Mouse (Mus musculus) stomach, embryonic 14.5 days (tissue): ENCODE measurements around the gene Efcab2. TPM values are rescaled to one million over a fixed set of nuclear protein-coding genes. Genes with fewer than 3 reads are reported as not detected.
"Not testable (repeated sequence)": the region's sequence is repeated elsewhere in the genome, so short reads cannot be mapped to it uniquely, and the experiment has no call there.

Experiments
- ATAC-seq: fragments of 200-750 bp; cut with Nextera tagmentation; 2 replicates; pipeline ENCODE4 v1.8.0; 2017; ENCODE audit warnings: low read depth, moderate TSS enrichment; ENCODE audit not compliant: insufficient number of reproducible peaks, insufficient read depth, low FRiP score
- H3K27ac ChIP-seq: fragments of 300-500 bp; sonication (generic); 2 replicates; pipeline ENCODE4 v1.5.1; 2014; ENCODE audit warnings: mild to moderate bottlenecking, low read length, moderate library complexity, mixed read lengths
- H3K27me3 ChIP-seq: fragments of 300-500 bp; sonication (generic); 2 replicates; pipeline ENCODE4 v1.6.1; 2014; ENCODE audit warnings: low read length, control low read depth, mixed read lengths; ENCODE audit not compliant: control insufficient read depth, insufficient read depth
- H3K36me3 ChIP-seq: fragments of 300-500 bp; sonication (generic); 2 replicates; pipeline ENCODE4 v1.6.1; 2014; ENCODE audit warnings: mild to moderate bottlenecking, control low read depth, low read length, moderate library complexity, mixed read lengths; ENCODE audit not compliant: control insufficient read depth, insufficient read depth
- H3K4me1 ChIP-seq: fragments of 300-500 bp; sonication (generic); 2 replicates; pipeline ENCODE4 v1.6.1; 2014; ENCODE audit warnings: low read length, control low read depth, mixed read lengths; ENCODE audit not compliant: control insufficient read depth, insufficient read depth
- H3K4me2 ChIP-seq: fragments of 300-500 bp; sonication (generic); replicated peaks from 2 replicates; pipeline ENCODE4 v1.6.1; 2014; ENCODE audit warnings: low read depth, low read length, control low read depth
- H3K4me3 ChIP-seq: fragments of 300-500 bp; sonication (generic); 2 replicates; pipeline ENCODE4 v1.5.1; 2014; ENCODE audit warnings: low read depth, low read length, control low read depth
- H3K9ac ChIP-seq: fragments of 300-500 bp; sonication (generic); replicated peaks from 2 replicates; pipeline ENCODE4 v1.6.1; 2014; ENCODE audit warnings: low read depth, mild to moderate bottlenecking, control low read depth, low read length, moderate library complexity, mixed read lengths
- H3K9me3 ChIP-seq: fragments of 300-500 bp; sonication (generic); 2 replicates; pipeline ENCODE4 v1.6.1; 2016; ENCODE audit warnings: low read depth, low read length, control low read depth; ENCODE audit not compliant: control insufficient read depth
- WGBS: fragments of 180-500 bp; shearing (Covaris S2); extraction: QIAGEN DNeasy Blood & Tissue Kit; methylation state at CpG from one replicate; pipeline ENCODE4 v1.1.7; 2014; 5-methylcytosine and 5-hydroxymethylcytosine counted together
- polyA plus RNA-seq: library from polyadenylated mRNA; unstranded; fragments of >200 nt; fragmentation: Nextera tagmentation; extraction: Ambion mirVana; gene quantifications from 2 replicates; pipeline ENCODE4 v1.2.1, GENCODE M21; 2014

The Efcab2 gene
- polyA plus RNA-seq, 1 experiment from 2014 or later, result 7.1 TPM

DNA sequence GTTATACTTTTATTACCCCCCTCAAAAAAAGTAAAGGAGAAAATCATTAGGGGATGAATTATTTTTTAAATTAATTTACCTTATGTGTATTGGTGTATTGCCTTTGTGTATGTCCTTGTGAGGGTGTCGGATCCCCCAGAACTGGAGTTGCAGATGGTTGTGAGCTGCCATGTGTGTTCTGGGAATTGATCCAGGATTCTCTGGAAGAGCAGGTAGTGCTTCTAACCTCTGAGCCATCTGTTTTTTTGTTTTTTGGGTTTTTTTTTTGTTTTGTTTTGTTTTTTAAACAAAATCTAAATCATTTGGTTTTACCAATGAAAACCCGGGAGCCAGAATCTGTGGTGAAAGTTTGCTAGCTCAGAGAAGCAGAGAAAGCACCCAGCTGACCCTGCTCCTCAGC is 1.8 kb downstream of the Efcab2 start:
- Histone ChIP-seq H3K4me1 (no peaks in the 10 kb centered on the region), H3K36me3 (no peaks in the 10 kb centered on the region), H3K27me3 (no peaks in the 10 kb centered on the region), H3K9ac (no peak overlapping the region), H3K4me2 (no peak overlapping the region), H3K27ac (no peak overlapping the region), H3K9me3 (no peaks in the 10 kb centered on the region), H3K4me3 (no peak overlapping the region)
- ATAC-seq, result no peak
- 77% methylated on average over 2 of the region's 2 CpGs for WGBS

DNA sequence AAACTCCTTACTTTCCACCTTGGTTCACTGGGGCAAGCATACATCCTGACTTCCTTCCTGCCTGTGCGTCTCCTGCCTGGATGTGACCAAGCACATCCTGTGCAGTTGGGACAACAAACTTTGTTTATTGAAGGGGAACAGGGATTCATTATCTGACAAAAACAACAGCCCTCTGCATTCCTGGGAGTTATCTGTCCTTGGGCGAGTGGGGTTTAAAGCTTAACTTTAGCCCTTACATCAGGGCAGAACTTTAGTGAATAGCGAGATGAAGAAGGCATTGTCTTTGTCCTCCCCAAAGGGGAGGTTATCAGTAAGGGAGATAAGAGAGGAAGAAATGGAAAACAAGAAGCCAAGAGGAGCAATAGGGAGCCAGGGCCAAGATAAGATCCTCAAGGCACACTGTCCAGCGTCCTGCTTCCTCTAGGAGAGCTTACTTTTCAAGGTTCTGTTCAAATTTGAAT is 3.0 kb downstream of the Efcab2 start:
- H3K4me2 ChIP-seq, result no peak overlapping the region
- 46% methylated on average over 4 of the region's 4 CpGs for WGBS
- H3K27ac ChIP-seq, result no peak overlapping the region
- H3K9me3 ChIP-seq, result no peaks in the 10 kb centered on the region
- no peaks in the 10 kb centered on the region for H3K27me3 ChIP-seq
- H3K9ac ChIP-seq, result no peak overlapping the region
- no peak overlapping the region for H3K4me3 ChIP-seq
- ATAC-seq, result no peak
- H3K4me1 ChIP-seq, result no peaks in the 10 kb centered on the region
- no peaks in the 10 kb centered on the region for H3K36me3 ChIP-seq

- H3K9ac ChIP-seq, H3K36me3 ChIP-seq, H3K4me1 ChIP-seq, H3K27me3 ChIP-seq, ATAC-seq, H3K27ac ChIP-seq, H3K9me3 ChIP-seq, H3K4me3 ChIP-seq, H3K4me2 ChIP-seq: not testable (repeated sequence)
- WGBS, result 75% methylated on average over 2 of the region's 2 CpGs
Observed at GRCm38 (mm10) chr1:178413367-178413766, 7.5 kb downstream of the Efcab2 start.

GRCm38 (mm10) chr1:178419608-178420007 is 13.7 kb downstream of the Efcab2 start:
- no peak for ATAC-seq
- Histone ChIP-seq H3K9ac (no peak overlapping the region), H3K4me2 (no peak overlapping the region), H3K9me3 (no peaks in the 10 kb centered on the region), H3K27me3 (no peaks in the 10 kb centered on the region), H3K4me1 (no peaks in the 10 kb centered on the region), H3K36me3 (no peaks in the 10 kb centered on the region), H3K27ac (no peak overlapping the region), H3K4me3 (no peak overlapping the region)
- 92% methylated on average over 2 of the region's 2 CpGs for WGBS

DNA sequence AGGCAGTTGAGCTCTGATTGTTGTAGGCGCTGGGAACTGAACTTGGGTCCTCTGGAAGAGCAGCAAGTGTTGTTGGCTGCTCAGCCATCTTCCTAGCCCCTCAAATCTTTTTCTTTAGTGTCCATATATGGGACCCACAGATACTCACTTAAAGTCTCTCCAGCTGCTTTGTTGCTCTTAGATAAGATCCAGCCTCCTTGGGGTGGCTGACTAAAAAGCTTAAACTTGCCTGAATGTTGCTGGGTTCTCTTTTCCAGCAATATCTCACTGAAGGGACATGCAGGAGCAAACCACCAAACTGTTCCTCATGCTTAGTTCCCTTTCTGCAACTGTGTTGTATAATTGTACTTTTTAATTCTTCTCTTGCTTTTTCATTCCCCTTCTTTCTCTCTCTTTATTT is 17.8 kb downstream of the Efcab2 start:
- H3K27me3 ChIP-seq, result no peaks in the 10 kb centered on the region
- no peaks in the 10 kb centered on the region for H3K9me3 ChIP-seq
- 96% methylated on average over 1 of the region's 1 CpGs for WGBS
- no peak overlapping the region for H3K9ac ChIP-seq
- H3K36me3 ChIP-seq, result no peaks in the 10 kb centered on the region
- H3K27ac ChIP-seq, result no peak overlapping the region
- ATAC-seq, result no peak
- no peaks in the 10 kb centered on the region for H3K4me1 ChIP-seq
- H3K4me3 ChIP-seq, result no peak overlapping the region
- no peak overlapping the region for H3K4me2 ChIP-seq

GRCm38 (mm10) chr1:178431619-178432444 is 25.9 kb downstream of the Efcab2 start:
- WGBS, result 79% methylated on average over 4 of the region's 4 CpGs
- Histone ChIP-seq H3K4me1 (no peaks in the 10 kb centered on the region), H3K4me3 (no peak overlapping the region), H3K27ac (no peak overlapping the region), H3K9me3 (no peaks in the 10 kb centered on the region), H3K27me3 (no peaks in the 10 kb centered on the region), H3K4me2 (no peak overlapping the region), H3K9ac (no peak overlapping the region), H3K36me3 (no peaks in the 10 kb centered on the region)
- ATAC-seq, result no peak

GRCm38 (mm10) chr1:178433619-178434018 is 27.7 kb downstream of the Efcab2 start:
- Histone ChIP-seq H3K4me2 (no peak overlapping the region), H3K4me3 (no peak overlapping the region), H3K36me3 (no peaks in the 10 kb centered on the region), H3K9ac (no peak overlapping the region), H3K27me3 (no peaks in the 10 kb centered on the region), H3K27ac (no peak overlapping the region), H3K4me1 (no peaks in the 10 kb centered on the region), H3K9me3 (no peaks in the 10 kb centered on the region)
- no peak for ATAC-seq
- WGBS, result 71% methylated on average over 1 of the region's 1 CpGs

- no peaks in the 10 kb centered on the region for H3K27me3 ChIP-seq
- no peak overlapping the region for H3K9ac ChIP-seq
- no peaks in the 10 kb centered on the region for H3K9me3 ChIP-seq
- no peak overlapping the region for H3K4me2 ChIP-seq
- H3K4me1 ChIP-seq, result no peaks in the 10 kb centered on the region
- WGBS, result 30% methylated on average over 3 of the region's 3 CpGs
- H3K36me3 ChIP-seq, result no peaks in the 10 kb centered on the region
- ATAC-seq, result no peak
- no peak overlapping the region for H3K4me3 ChIP-seq
- H3K27ac ChIP-seq, result no peak overlapping the region
Observed at GRCm38 (mm10) chr1:178444407-178444806, 38.5 kb downstream of the Efcab2 start.

DNA sequence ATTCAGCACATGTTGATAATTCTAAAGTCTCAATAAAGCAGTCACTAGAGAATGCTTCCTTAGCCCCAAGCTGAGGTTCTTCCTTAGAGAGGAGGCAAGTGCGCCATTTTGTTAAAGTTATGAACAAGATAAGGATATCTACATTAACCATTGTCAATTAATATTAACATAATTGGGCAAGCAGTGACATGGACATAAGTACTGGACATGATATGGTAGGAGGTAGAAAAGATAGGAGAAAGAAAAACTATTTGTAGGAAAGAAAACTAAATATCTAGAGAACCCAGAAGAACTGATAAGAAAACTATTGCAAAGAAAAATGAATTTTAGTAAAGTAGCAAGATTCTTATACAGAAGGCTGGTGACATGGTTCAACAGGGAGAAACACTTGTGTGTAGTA is 41.2 kb downstream of the Efcab2 start:
- Histone ChIP-seq H3K27me3 (no peaks in the 10 kb centered on the region), H3K9ac (no peak overlapping the region), H3K27ac (no peak overlapping the region), H3K4me2 (no peak overlapping the region), H3K4me3 (no peak overlapping the region), H3K9me3 (no peaks in the 10 kb centered on the region), H3K4me1 (no peaks in the 10 kb centered on the region), H3K36me3 (no peaks in the 10 kb centered on the region)
- 84% methylated on average over 1 of the region's 1 CpGs for WGBS
- ATAC-seq, result no peak
